Mouse (Mus musculus): ENCODE measurements around the gene Mbnl1. TPM values are rescaled to one million over a fixed set of nuclear protein-coding genes. Genes with fewer than 3 reads are reported as not detected.

The Mbnl1 gene
- polyA plus RNA-seq, 1 experiment from 2014 or later: 73.3 TPM

GRCm38 (mm10) chr3:60475055-60475454 is 2.4 kb downstream of the Mbnl1 start:
- DNase-seq: no peak
- peak overlapping the region; percentile 65 for H3K4me2 ChIP-seq (ENCODE audit: low read depth, low read length)
- H3K27ac ChIP-seq (ENCODE audit: low read depth): peak overlapping the region; percentile 53
- no peaks in the 10 kb centered on the region for H3K9me3 ChIP-seq (ENCODE audit: low read length)
- TF ChIP-seq CTCF (IDR thresholded peaks at IDR 0.05; ENCODE audit: low read depth) (no peak), EP300 (IDR thresholded peaks at IDR 0.05; ENCODE audit: low read depth) (no peak)
- no peak for ATAC-seq
- peak overlapping the region; percentile 45 for H3K4me3 ChIP-seq (ENCODE audit: low read depth, low read length)
- peak overlapping the region; percentile 52 for H3K9ac ChIP-seq (replicated peaks)
- H3K4me1 ChIP-seq (ENCODE audit: insufficient read depth): peaks cover 5% of the 10 kb centered on the region
- 68% methylated on average over 2 of the region's 2 CpGs for WGBS (ENCODE audit: insufficient replicate concordance)
- H3K27me3 ChIP-seq (ENCODE audit: insufficient read depth, low read length): no peaks in the 10 kb centered on the region
- no peaks in the 10 kb centered on the region for H3K36me3 ChIP-seq (replicated peaks; ENCODE audit: insufficient read depth, low read length)

- no peak for TF ChIP-seq CTCF (IDR thresholded peaks at IDR 0.05; ENCODE audit: low read depth)
- no peak for TF ChIP-seq EP300 (IDR thresholded peaks at IDR 0.05; ENCODE audit: low read depth)
- H3K27me3 ChIP-seq (ENCODE audit: insufficient read depth, low read length): no peaks in the 10 kb centered on the region
- DNase-seq (no peak), ATAC-seq (no peak)
- no peaks in the 10 kb centered on the region for H3K36me3 ChIP-seq (replicated peaks; ENCODE audit: insufficient read depth, low read length)
- WGBS (ENCODE audit: insufficient replicate concordance): 78% methylated on average over 6 of the region's 6 CpGs
- no peak overlapping the region for H3K9ac ChIP-seq (replicated peaks)
- H3K4me2 ChIP-seq (ENCODE audit: low read depth, low read length): no peak overlapping the region; the same call in 1 of the 2 replicates
- no peak overlapping the region for H3K27ac ChIP-seq (ENCODE audit: low read depth)
- no peak overlapping the region for H3K4me3 ChIP-seq (ENCODE audit: low read depth, low read length)
- peaks cover 8% of the 10 kb centered on the region for H3K4me1 ChIP-seq (ENCODE audit: insufficient read depth)
- no peaks in the 10 kb centered on the region for H3K9me3 ChIP-seq (ENCODE audit: low read length)
Measured at GRCm38 (mm10) chr3:60476751-60477255, 4.2 kb downstream of the Mbnl1 start.

- Histone ChIP-seq H3K27me3 (ENCODE audit: insufficient read depth, low read length) (no peaks in the 10 kb centered on the region), H3K4me3 (ENCODE audit: low read depth, low read length) (no peak overlapping the region), H3K36me3 (replicated peaks; ENCODE audit: insufficient read depth, low read length) (no peaks in the 10 kb centered on the region), H3K27ac (ENCODE audit: low read depth) (no peak overlapping the region), H3K4me1 (ENCODE audit: insufficient read depth) (peaks cover 14% of the 10 kb centered on the region; the same call in 1 of the 2 replicates), H3K9me3 (ENCODE audit: low read length) (no peaks in the 10 kb centered on the region), H3K9ac (replicated peaks) (no peak overlapping the region), H3K4me2 (ENCODE audit: low read depth, low read length) (no peak overlapping the region)
- no peak for ATAC-seq
- TF ChIP-seq EP300 (IDR thresholded peaks at IDR 0.05; ENCODE audit: low read depth) (no peak), CTCF (IDR thresholded peaks at IDR 0.05; ENCODE audit: low read depth) (no peak)
- no peak for DNase-seq
- 44% methylated on average over 2 of the region's 2 CpGs for whole genome bisulfite sequencing (ENCODE audit: insufficient replicate concordance)
Measured at GRCm38 (mm10) chr3:60478433-60478832, 5.8 kb downstream of the Mbnl1 start.

- H3K4me3 ChIP-seq (ENCODE audit: low read depth, low read length): no peak overlapping the region
- H3K4me2 ChIP-seq (ENCODE audit: low read depth, low read length): no peak overlapping the region
- no peaks in the 10 kb centered on the region for H3K9me3 ChIP-seq (ENCODE audit: low read length)
- H3K27me3 ChIP-seq (ENCODE audit: insufficient read depth, low read length): no peaks in the 10 kb centered on the region
- TF ChIP-seq EP300 (IDR thresholded peaks at IDR 0.05; ENCODE audit: low read depth): no peak
- no peak for TF ChIP-seq CTCF (IDR thresholded peaks at IDR 0.05; ENCODE audit: low read depth)
- no peak for ATAC-seq
- peaks cover 17% of the 10 kb centered on the region for H3K4me1 ChIP-seq (ENCODE audit: insufficient read depth)
- no peak overlapping the region for H3K9ac ChIP-seq (replicated peaks)
- no peaks in the 10 kb centered on the region for H3K36me3 ChIP-seq (replicated peaks; ENCODE audit: insufficient read depth, low read length)
- no peak for DNase-seq
- no peak overlapping the region for H3K27ac ChIP-seq (ENCODE audit: low read depth)
- 71% methylated on average over 2 of the region's 2 CpGs for WGBS (ENCODE audit: insufficient replicate concordance)
Measured at GRCm38 (mm10) chr3:60480716-60481115, 8.1 kb downstream of the Mbnl1 start.

GRCm38 (mm10) chr3:60481740-60482399 is 9.2 kb downstream of the Mbnl1 start:
- H3K27me3 ChIP-seq (ENCODE audit: insufficient read depth, low read length): no peaks in the 10 kb centered on the region
- H3K36me3 ChIP-seq (replicated peaks; ENCODE audit: insufficient read depth, low read length): no peaks in the 10 kb centered on the region
- 65% methylated on average over 2 of the region's 2 CpGs for WGBS (ENCODE audit: insufficient replicate concordance)
- no peak overlapping the region for H3K4me3 ChIP-seq (ENCODE audit: low read depth, low read length)
- H3K4me2 ChIP-seq (ENCODE audit: low read depth, low read length): peak overlapping the region; percentile 30; the same call in 1 of the 2 replicates
- no peak for ATAC-seq
- TF ChIP-seq EP300 (IDR thresholded peaks at IDR 0.05; ENCODE audit: low read depth): 0 out of 2 replicates have a peak, but pooled peaks have one; percentile 5
- TF ChIP-seq CTCF (IDR thresholded peaks at IDR 0.05; ENCODE audit: low read depth): no peak
- DNase-seq: no peak
- H3K4me1 ChIP-seq (ENCODE audit: insufficient read depth): peaks cover 25% of the 10 kb centered on the region
- H3K9me3 ChIP-seq (ENCODE audit: low read length): no peaks in the 10 kb centered on the region
- no peak overlapping the region for H3K9ac ChIP-seq (replicated peaks)
- H3K27ac ChIP-seq (ENCODE audit: low read depth): peak overlapping the region; percentile 55

GRCm38 (mm10) chr3:60483305-60483704 is 10.7 kb downstream of the Mbnl1 start:
- H3K9ac ChIP-seq (replicated peaks): no peak overlapping the region
- ATAC-seq (no peak), DNase-seq (no peak)
- H3K4me3 ChIP-seq (ENCODE audit: low read depth, low read length): no peak overlapping the region
- H3K27ac ChIP-seq (ENCODE audit: low read depth): no peak overlapping the region
- H3K27me3 ChIP-seq (ENCODE audit: insufficient read depth, low read length): no peaks in the 10 kb centered on the region
- H3K4me2 ChIP-seq (ENCODE audit: low read depth, low read length): no peak overlapping the region
- no peaks in the 10 kb centered on the region for H3K36me3 ChIP-seq (replicated peaks; ENCODE audit: insufficient read depth, low read length)
- TF ChIP-seq CTCF (IDR thresholded peaks at IDR 0.05; ENCODE audit: low read depth): no peak
- TF ChIP-seq EP300 (IDR thresholded peaks at IDR 0.05; ENCODE audit: low read depth): no peak
- H3K9me3 ChIP-seq (ENCODE audit: low read length): no peaks in the 10 kb centered on the region
- H3K4me1 ChIP-seq (ENCODE audit: insufficient read depth): peaks cover 25% of the 10 kb centered on the region
